Mouse (Mus musculus) E14TG2a.4 (cell line): ENCODE measurements at regions not wholly inside any gene's neighbourhood (a gene's known extent, or its start where the extent isn't known, plus 50 kb on each side); places are given as distances from the start of the nearest gene placed in this dataset.

Experiments
- H3K27me3 ChIP-seq: 2 replicates; pipeline ENCODE4 v1.6.1; 2014; ENCODE audit warnings: low read length, control low read depth; ENCODE audit not compliant: insufficient read depth
- H3K36me3 ChIP-seq: 2 replicates; pipeline ENCODE4 v1.6.1; 2014; ENCODE audit warnings: low read length, control low read depth; ENCODE audit not compliant: insufficient read depth
- H3K4me1 ChIP-seq: replicated peaks from 2 replicates; pipeline ENCODE4 v1.6.1; 2014; ENCODE audit warnings: low read depth, low read length, control low read depth
- H3K4me3 ChIP-seq: replicated peaks from 2 replicates; pipeline ENCODE4 v1.5.1; 2014; ENCODE audit warnings: mild to moderate bottlenecking, low read length
- H3K9me3 ChIP-seq: 2 replicates; pipeline ENCODE4 v1.6.1; 2014; ENCODE audit warnings: low read length, control low read depth
- CTCF ChIP-seq: conservative IDR thresholded peaks from 2 replicates; pipeline ENCODE4 v1.5.1; 2014; ENCODE audit warnings: low read length
- NANOG ChIP-seq: IDR thresholded peaks from 2 replicates; pipeline ENCODE4 v1.6.1; 2014; ENCODE audit warnings: borderline replicate concordance, low read length, mixed read lengths
- POU5F1 ChIP-seq: IDR thresholded peaks from 2 replicates; pipeline ENCODE4 v1.6.1; 2014; ENCODE audit warnings: low read length, borderline replicate concordance

DNA sequence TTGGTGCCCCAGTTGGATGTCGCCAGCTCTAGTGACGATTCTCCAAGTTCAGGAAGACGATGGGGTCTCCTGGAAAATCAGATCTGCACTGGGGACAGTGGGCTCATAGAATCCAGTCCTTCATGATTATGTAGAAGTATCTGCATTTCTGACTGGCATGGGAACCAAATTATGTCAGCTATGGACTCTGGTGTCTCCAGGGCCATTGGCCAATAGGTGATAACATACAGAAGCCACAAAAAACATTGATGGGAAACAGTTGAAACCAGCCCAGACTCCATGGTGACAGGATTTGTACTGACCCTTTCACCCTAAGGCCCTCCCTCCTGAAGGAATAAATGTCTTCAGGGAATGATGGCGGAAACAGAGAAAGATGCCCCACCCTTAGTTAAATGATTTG is 110.9 kb upstream of the Ngf start:
- no peak for TF ChIP-seq CTCF
- TF ChIP-seq NANOG: no peak
- no peak for TF ChIP-seq POU5F1
- H3K9me3 ChIP-seq: no peaks in the 10 kb centered on the region
- H3K27me3 ChIP-seq: 0 out of 2 replicates have a peak, but pooled peaks cover 3% of the 10 kb centered on the region
- no peaks in the 10 kb centered on the region for H3K4me1 ChIP-seq
- H3K4me3 ChIP-seq: no peak overlapping the region
- H3K36me3 ChIP-seq: no peaks in the 10 kb centered on the region

DNA sequence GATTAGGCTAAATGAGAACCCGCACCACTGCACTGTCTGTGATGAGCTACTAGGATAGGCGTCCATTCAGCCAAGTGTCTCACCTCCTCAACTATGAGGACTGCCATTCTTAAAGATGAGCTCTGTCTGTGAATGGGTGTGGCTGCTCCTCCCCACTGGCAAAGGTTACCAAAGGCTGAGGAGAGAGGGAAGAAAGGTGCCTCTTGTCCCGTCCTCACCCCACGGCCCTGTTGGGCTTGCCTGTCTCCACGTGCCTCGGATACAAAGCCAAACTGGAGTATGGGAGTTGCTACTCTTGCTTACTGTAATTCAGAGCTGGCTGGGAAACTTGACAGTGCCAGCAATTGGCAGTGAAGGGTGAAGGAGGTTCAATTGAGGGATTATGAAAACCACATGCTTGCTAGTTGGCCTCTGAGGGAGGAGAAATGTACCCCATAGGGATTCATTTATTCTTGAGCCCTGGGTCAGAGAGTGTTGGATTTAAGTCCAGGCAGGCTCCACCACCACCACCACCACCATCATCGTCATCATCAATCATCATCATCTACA is 112.6 kb upstream of the Ngf start:
- H3K4me1 ChIP-seq: no peaks in the 10 kb centered on the region
- 0 out of 2 replicates have a peak, but pooled peaks cover 3% of the 10 kb centered on the region for H3K27me3 ChIP-seq
- no peak overlapping the region for H3K4me3 ChIP-seq
- no peaks in the 10 kb centered on the region for H3K9me3 ChIP-seq
- H3K36me3 ChIP-seq: no peaks in the 10 kb centered on the region
- TF ChIP-seq NANOG (no peak), POU5F1 (no peak), CTCF (no peak)

DNA sequence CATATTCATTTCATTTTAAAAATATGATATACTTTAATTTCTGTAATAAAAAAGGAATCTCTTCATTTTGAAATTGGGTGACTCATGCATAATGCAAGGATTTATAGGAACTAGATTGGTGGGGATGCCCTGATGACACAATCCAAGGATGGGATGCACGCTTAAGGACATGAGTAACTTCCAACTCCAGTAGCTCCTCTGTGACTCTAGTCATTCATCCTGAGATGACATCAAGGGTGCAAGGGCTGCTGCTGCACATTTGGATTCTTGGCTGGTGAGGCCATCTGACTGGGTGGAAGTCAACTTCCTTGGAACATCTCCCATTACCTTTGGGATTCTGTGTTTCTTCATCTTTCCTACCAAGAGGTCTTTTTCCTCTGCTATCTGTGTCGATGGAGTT is 114.4 kb upstream of the Ngf start:
- Histone ChIP-seq H3K36me3 (no peaks in the 10 kb centered on the region), H3K9me3 (no peaks in the 10 kb centered on the region), H3K4me1 (no peaks in the 10 kb centered on the region), H3K4me3 (no peak overlapping the region), H3K27me3 (no peaks in the 10 kb centered on the region)
- TF ChIP-seq CTCF: no peak
- TF ChIP-seq NANOG: no peak
- no peak for TF ChIP-seq POU5F1

DNA sequence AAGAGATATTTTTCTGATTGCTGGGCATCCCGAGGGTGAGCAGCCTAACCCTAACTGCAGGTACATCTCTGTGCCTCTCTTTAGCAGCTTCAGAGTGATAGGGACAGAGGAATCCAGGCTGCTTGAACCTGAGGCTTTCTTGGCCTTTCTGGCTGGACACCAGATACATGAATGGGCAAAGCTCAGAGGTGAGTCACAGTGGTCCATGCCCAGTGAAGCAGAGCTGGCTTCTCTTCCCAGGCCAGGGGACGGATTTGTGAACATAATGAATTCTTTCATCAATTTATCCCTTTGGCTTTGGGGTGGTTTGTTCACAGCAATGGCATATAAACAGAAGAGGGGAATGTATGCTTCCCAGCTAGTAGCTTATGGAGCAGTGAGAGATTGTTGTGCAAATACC is 114.9 kb upstream of the Ngf start:
- H3K4me1 ChIP-seq: no peaks in the 10 kb centered on the region
- no peak overlapping the region for H3K4me3 ChIP-seq
- no peaks in the 10 kb centered on the region for H3K36me3 ChIP-seq
- no peaks in the 10 kb centered on the region for H3K9me3 ChIP-seq
- H3K27me3 ChIP-seq: no peaks in the 10 kb centered on the region
- TF ChIP-seq NANOG: no peak
- TF ChIP-seq CTCF: no peak
- no peak for TF ChIP-seq POU5F1

DNA sequence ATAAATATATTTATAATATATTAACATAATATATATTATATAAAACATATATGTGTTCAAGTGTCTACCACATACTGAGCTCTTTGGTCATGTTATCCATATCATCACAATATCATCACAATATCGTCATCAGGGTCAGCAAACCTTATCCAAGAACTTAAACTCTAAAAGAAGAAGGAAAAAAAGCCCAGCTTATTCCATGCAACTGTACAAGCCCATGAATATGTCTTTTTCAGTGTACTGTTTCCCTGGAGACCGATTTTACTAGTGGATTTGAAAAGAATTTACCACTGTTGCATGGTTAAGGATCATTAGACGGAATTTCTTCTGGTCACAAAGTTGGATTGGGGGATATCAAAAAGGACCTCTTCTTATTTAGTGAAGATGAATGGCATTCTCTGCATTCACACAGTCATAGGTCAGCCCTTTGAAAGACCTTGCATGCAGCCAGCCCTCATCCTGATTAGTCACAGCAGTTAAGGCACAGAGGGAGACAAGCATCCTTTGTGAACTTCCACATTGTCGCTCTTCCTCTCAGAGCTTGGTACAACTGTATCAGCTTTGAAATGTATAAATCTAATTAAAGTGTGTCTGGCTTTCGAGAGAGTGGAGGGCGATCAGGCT is 116.3 kb upstream of the Ngf start:
- Histone ChIP-seq H3K4me3 (no peak overlapping the region), H3K36me3 (no peaks in the 10 kb centered on the region), H3K4me1 (no peaks in the 10 kb centered on the region), H3K9me3 (no peaks in the 10 kb centered on the region), H3K27me3 (no peaks in the 10 kb centered on the region)
- TF ChIP-seq NANOG (no peak), CTCF (no peak), POU5F1 (no peak)

DNA sequence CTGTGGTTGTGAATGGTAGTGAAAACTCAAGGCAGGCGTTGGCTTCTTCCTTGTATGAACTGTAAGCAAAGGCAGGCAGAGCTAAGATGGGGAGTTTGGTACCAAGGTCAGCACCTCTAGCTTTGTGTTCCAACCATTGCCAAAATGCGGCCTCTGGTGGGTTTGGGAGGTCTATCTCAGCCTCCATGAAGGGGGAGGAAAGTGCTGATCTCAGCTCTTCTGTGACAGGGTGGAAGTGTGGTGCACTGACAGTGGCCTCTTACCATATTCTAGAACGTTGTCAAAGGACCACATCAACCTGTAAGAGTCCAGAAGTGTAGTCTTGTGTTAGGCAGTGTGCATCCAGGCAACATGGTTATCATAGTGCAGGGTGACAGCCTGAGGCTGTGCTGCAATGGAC is 123.6 kb upstream of the Ngf start:
- no peaks in the 10 kb centered on the region for H3K4me1 ChIP-seq
- no peak overlapping the region for H3K4me3 ChIP-seq
- no peaks in the 10 kb centered on the region for H3K27me3 ChIP-seq
- TF ChIP-seq POU5F1 (no peak), NANOG (no peak), CTCF (no peak)
- no peaks in the 10 kb centered on the region for H3K9me3 ChIP-seq
- H3K36me3 ChIP-seq: no peaks in the 10 kb centered on the region

DNA sequence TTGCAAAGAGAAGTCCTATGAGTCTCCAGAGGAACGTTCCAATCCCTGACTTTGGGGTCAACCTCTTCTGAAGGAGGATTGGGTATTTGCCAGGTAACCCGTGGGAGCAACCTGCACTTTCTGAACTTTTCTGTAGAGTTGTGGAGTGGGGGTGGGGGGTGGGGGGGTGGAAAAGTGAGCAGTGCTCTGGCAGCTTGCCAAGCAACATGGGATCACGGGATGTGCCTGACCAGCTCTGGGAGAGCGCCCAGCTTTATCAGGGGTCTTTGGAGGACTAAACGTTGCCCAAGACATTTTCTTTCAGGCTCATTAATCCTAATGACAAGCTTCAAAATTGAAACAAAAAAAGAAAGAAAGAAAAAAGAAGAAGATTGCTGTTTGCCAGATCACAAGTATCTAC is 124.4 kb upstream of the Ngf start:
- no peaks in the 10 kb centered on the region for H3K9me3 ChIP-seq
- no peak overlapping the region for H3K4me3 ChIP-seq
- H3K27me3 ChIP-seq: no peaks in the 10 kb centered on the region
- TF ChIP-seq CTCF (no peak), POU5F1 (no peak), NANOG (no peak)
- no peaks in the 10 kb centered on the region for H3K36me3 ChIP-seq
- H3K4me1 ChIP-seq: no peaks in the 10 kb centered on the region

DNA sequence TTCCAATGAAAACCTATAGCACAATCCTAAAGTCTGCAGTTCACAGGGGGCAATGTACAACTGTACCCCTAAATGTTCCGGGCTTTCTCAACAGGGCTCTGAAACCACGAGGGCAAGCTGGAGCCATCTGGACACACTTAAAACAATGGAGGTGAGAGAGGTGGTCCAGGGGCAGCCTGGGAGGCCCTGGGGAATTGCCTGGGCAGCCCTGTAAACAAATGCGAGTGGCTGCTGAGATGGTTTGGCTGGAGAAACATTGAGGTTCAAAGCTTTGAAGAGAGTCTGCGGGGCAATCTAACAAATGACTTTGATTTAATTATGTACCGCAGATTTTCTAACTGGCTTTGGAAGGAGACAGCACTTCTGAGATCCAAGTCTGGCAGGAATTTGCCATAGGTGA is 129.0 kb upstream of the Ngf start:
- Histone ChIP-seq H3K4me3 (no peak overlapping the region), H3K27me3 (no peaks in the 10 kb centered on the region), H3K36me3 (no peaks in the 10 kb centered on the region), H3K4me1 (no peaks in the 10 kb centered on the region), H3K9me3 (no peaks in the 10 kb centered on the region)
- TF ChIP-seq POU5F1 (no peak), CTCF (no peak), NANOG (no peak)

DNA sequence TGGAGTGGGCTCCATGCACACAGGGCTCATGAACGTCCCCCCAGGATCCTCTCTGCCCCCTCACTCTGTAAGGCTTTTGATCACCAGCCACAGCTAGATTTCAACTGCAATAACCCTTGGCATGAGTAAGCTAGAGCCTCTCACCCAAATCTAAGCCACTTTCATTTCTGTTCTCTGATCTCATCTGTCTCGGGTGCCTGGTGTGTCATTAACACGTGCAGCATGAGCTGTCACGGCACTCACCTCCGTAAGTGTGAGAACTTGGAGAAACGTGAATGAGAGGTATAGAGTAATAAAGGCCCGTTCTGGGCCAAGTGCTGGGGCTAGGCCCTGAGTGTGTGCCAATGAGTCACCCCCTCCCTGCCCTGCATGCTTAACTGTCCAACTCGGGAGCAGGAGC is 131.8 kb upstream of the Ngf start:
- TF ChIP-seq POU5F1 (no peak), CTCF (no peak), NANOG (no peak)
- Histone ChIP-seq H3K4me3 (no peak overlapping the region), H3K36me3 (no peaks in the 10 kb centered on the region), H3K9me3 (no peaks in the 10 kb centered on the region), H3K27me3 (no peaks in the 10 kb centered on the region), H3K4me1 (no peaks in the 10 kb centered on the region)
